Mouse (Mus musculus) brain, embryonic 14.5 days (tissue): ENCODE results near the gene Gm12216.

Experiments
- CTCF ChIP-seq: fragments of 200-500 bp; IDR thresholded peaks from 2 replicates; pipeline ENCODE4 v1.5.1; 2012; ENCODE audit warnings: inconsistent platforms, mild to moderate bottlenecking, moderate library complexity, borderline replicate concordance; ENCODE audit not compliant: insufficient read depth, insufficient read length; ENCODE audit errors: extremely low read depth
- POLR2A ChIP-seq: fragments of 200-500 bp; IDR thresholded peaks from 2 replicates; pipeline ENCODE4 v1.6.1; 2012; ENCODE audit warnings: mild to moderate bottlenecking, inconsistent platforms, borderline replicate concordance; ENCODE audit not compliant: poor library complexity, insufficient read depth, insufficient read length, severe bottlenecking; ENCODE audit errors: extremely low read depth

GRCm38 (mm10) chr11:53769185-53769576 lies 89.9 kb downstream of the Gm12216 start:
- TF ChIP-seq CTCF, result no peak
- no peak for TF ChIP-seq POLR2A
